Mouse (Mus musculus) forebrain, embryonic 11.5 days (tissue): ENCODE data around the gene Sfr1. TPM values are rescaled to one million over a fixed set of nuclear protein-coding genes. Genes with fewer than 3 reads are reported as not detected.

Source experiments
- ATAC-seq: fragments of 200-750 bp; cut with Nextera tagmentation; replicated peaks from 2 replicates; pipeline ENCODE4 v1.8.0; 2017; ENCODE audit warnings: moderate TSS enrichment; ENCODE audit not compliant: low FRiP score
- DNase-seq: peaks from one replicate; pipeline ENCODE4 v3.0.0-alpha.2; 2017; ENCODE audit warnings: low spot score
- H3K27ac ChIP-seq: fragments of 300-500 bp; sonication (generic); 2 replicates; pipeline ENCODE4 v1.5.1; 2014; ENCODE audit warnings: low read depth, low read length
- H3K27me3 ChIP-seq: fragments of 300-500 bp; sonication (generic); 2 replicates; pipeline ENCODE4 v1.6.1; 2014; ENCODE audit warnings: mild to moderate bottlenecking, low read length, mixed read lengths; ENCODE audit not compliant: control insufficient read depth, insufficient read depth
- H3K36me3 ChIP-seq: fragments of 300-500 bp; sonication (generic); 2 replicates; pipeline ENCODE4 v1.6.1; 2014; ENCODE audit warnings: mild to moderate bottlenecking, low read length, moderate library complexity, mixed read lengths; ENCODE audit not compliant: control insufficient read depth, insufficient read depth
- H3K4me1 ChIP-seq: fragments of 300-500 bp; sonication (generic); replicated peaks from 2 replicates; pipeline ENCODE4 v1.6.1; 2014; ENCODE audit warnings: low read length, mixed read lengths; ENCODE audit not compliant: control insufficient read depth, insufficient read depth
- H3K4me2 ChIP-seq: fragments of 300-500 bp; sonication (generic); 2 replicates; pipeline ENCODE4 v1.6.1; 2014; ENCODE audit warnings: low read depth, mild to moderate bottlenecking, low read length, moderate library complexity, mixed read lengths; ENCODE audit not compliant: severe bottlenecking
- H3K4me3 ChIP-seq: fragments of 300-500 bp; sonication (generic); 2 replicates; pipeline ENCODE4 v1.5.1; 2014; ENCODE audit warnings: low read depth, low read length
- H3K9ac ChIP-seq: fragments of 300-500 bp; sonication (generic); 2 replicates; pipeline ENCODE4 v1.6.1; 2014; ENCODE audit warnings: low read length
- H3K9me3 ChIP-seq: fragments of 300-500 bp; sonication (generic); 2 replicates; pipeline ENCODE4 v1.6.1; 2016; ENCODE audit warnings: low read length, mixed read lengths; ENCODE audit not compliant: control insufficient read depth
- WGBS: fragments of 180-500 bp; shearing (Covaris S2); extraction: QIAGEN DNeasy Blood & Tissue Kit; methylation state at CpG from one replicate; pipeline ENCODE4 v1.1.7; 2014; 5-methylcytosine and 5-hydroxymethylcytosine counted together
- polyA plus RNA-seq: library from polyadenylated mRNA; unstranded; fragments of >200 nt; fragmentation: Nextera tagmentation; extraction: Ambion mirVana; gene quantifications from 2 replicates; pipeline ENCODE4 v1.2.1, GENCODE M21; 2014

Gene Sfr1
- polyA plus RNA-seq, 1 experiment from 2014 or later: 346 TPM

GRCm38 (mm10) chr19:47725643-47726140, 5.8 kb upstream of the Sfr1 start:
- Histone ChIP-seq H3K9me3 (no peaks in the 10 kb centered on the region), H3K4me3 (no peak overlapping the region), H3K36me3 (no peaks in the 10 kb centered on the region), H3K4me1 (0 out of 2 replicates have a peak, but pooled peaks cover 7% of the 10 kb centered on the region), H3K9ac (no peak overlapping the region), H3K27me3 (no peaks in the 10 kb centered on the region), H3K27ac (no peak overlapping the region), H3K4me2 (no peak overlapping the region)
- 68% methylated on average over 7 of the region's 7 CpGs for WGBS
- DNase-seq (no peak), ATAC-seq (no peak)

- ATAC-seq (peak; percentile 84), DNase-seq (peak; percentile 91)
- Histone ChIP-seq H3K9ac (peak overlapping the region; percentile 68), H3K27ac (peak overlapping the region; percentile 93), H3K4me1 (0 out of 2 replicates have a peak, but pooled peaks cover 7% of the 10 kb centered on the region), H3K4me2 (peak overlapping the region; percentile 73), H3K4me3 (peak overlapping the region; percentile 74), H3K36me3 (peaks cover 6% of the 10 kb centered on the region; the same call in 1 of the 2 replicates), H3K27me3 (no peaks in the 10 kb centered on the region), H3K9me3 (no peaks in the 10 kb centered on the region)
- 0% methylated on average over 12 of the region's 12 CpGs for WGBS
These were observed 801 bp upstream of the Sfr1 start for GRCm38 (mm10) chr19:47730691-47731070.

DNA sequence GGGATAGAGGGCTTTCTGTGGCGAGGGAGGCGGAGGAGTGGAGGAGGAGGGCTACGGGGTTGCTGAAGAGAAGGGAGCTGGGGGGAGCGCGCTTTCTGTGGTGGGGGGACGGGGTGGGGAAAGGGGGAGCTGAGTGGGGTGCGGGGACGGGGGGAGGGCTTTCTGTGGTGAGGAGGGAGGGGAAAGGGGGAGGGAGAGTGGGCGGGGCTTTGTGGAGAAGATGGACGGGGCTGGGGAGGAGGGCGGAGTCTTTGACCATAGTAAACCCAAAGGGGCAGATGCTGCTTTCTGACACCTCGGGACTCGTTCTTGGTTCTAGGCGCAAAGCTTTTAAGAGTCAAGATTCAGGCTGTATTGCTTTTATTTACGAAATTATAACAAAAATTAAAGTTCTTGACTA, 449 bp downstream of the Sfr1 start:
- no peaks in the 10 kb centered on the region for H3K27me3 ChIP-seq
- peaks cover 7% of the 10 kb centered on the region; the same call in 1 of the 2 replicates for H3K36me3 ChIP-seq
- H3K27ac ChIP-seq: peak overlapping the region; percentile 90
- DNase-seq (peak; percentile 88), ATAC-seq (0 out of 2 replicates have a peak, but pooled peaks have one; percentile 21)
- H3K9ac ChIP-seq: peak overlapping the region; percentile 69
- 2% methylated on average over 15 of the region's 15 CpGs for WGBS
- peak overlapping the region; percentile 53 for H3K4me2 ChIP-seq
- H3K4me1 ChIP-seq: 0 out of 2 replicates have a peak, but pooled peaks cover 7% of the 10 kb centered on the region
- H3K9me3 ChIP-seq: no peaks in the 10 kb centered on the region
- H3K4me3 ChIP-seq: peak overlapping the region; percentile 74

DNA sequence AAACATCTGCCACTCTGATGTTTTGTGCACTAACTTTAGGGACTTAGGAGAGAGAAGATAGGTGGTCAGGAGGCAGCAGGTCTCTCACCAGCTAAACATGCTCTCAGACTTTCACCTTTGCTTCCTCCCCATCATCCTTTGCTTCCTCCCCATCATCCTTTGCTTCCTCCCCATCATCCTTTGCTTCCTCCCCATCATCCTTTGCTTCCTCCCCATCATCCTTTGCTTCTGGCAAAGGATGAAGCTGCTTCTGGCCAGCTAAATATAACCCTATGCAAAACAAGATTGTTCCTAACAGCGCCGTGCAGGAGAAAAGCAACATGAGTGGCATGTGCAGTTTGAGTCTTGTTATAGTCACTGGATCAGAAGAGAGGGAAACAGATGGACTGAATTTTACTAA, 15.6 kb downstream of the Sfr1 start:
- ATAC-seq (no peak), DNase-seq (no peak)
- Histone ChIP-seq H3K4me1 (0 out of 2 replicates have a peak, but pooled peaks cover 3% of the 10 kb centered on the region), H3K4me2 (no peak overlapping the region), H3K27me3 (no peaks in the 10 kb centered on the region), H3K36me3 (no peaks in the 10 kb centered on the region), H3K4me3 (no peak overlapping the region), H3K9me3 (no peaks in the 10 kb centered on the region), H3K9ac (no peak overlapping the region), H3K27ac (no peak overlapping the region)
- 95% methylated on average over 2 of the region's 2 CpGs for WGBS

GRCm38 (mm10) chr19:47748950-47749349, 17.5 kb downstream of the Sfr1 start:
- no peak for DNase-seq
- H3K4me1 ChIP-seq: 0 out of 2 replicates have a peak, but pooled peaks cover 3% of the 10 kb centered on the region
- H3K4me3 ChIP-seq: no peak overlapping the region
- H3K9me3 ChIP-seq: no peaks in the 10 kb centered on the region
- H3K36me3 ChIP-seq: no peaks in the 10 kb centered on the region
- no peaks in the 10 kb centered on the region for H3K27me3 ChIP-seq
- ATAC-seq: no peak
- H3K27ac ChIP-seq: no peak overlapping the region
- H3K9ac ChIP-seq: no peak overlapping the region
- WGBS: 77% methylated on average over 2 of the region's 2 CpGs
- H3K4me2 ChIP-seq: no peak overlapping the region

- Histone ChIP-seq H3K9ac (no peak overlapping the region), H3K36me3 (no peaks in the 10 kb centered on the region), H3K27me3 (no peaks in the 10 kb centered on the region), H3K4me1 (0 out of 2 replicates have a peak, but pooled peaks cover 3% of the 10 kb centered on the region), H3K27ac (no peak overlapping the region), H3K9me3 (no peaks in the 10 kb centered on the region), H3K4me3 (no peak overlapping the region), H3K4me2 (no peak overlapping the region)
- WGBS: 37% methylated on average over 5 of the region's 5 CpGs
- ATAC-seq (no peak), DNase-seq (no peak)
These were observed 18.9 kb downstream of the Sfr1 start for GRCm38 (mm10) chr19:47750391-47750790.

GRCm38 (mm10) chr19:47752456-47752855, 21.0 kb downstream of the Sfr1 start:
- Histone ChIP-seq H3K9ac (no peak overlapping the region), H3K27me3 (no peaks in the 10 kb centered on the region), H3K36me3 (no peaks in the 10 kb centered on the region), H3K4me3 (no peak overlapping the region), H3K9me3 (no peaks in the 10 kb centered on the region), H3K27ac (no peak overlapping the region), H3K4me1 (0 out of 2 replicates have a peak, but pooled peaks cover 3% of the 10 kb centered on the region), H3K4me2 (no peak overlapping the region)
- ATAC-seq (no peak), DNase-seq (no peak)
- 94% methylated on average over 9 of the region's 9 CpGs for WGBS

- H3K36me3 ChIP-seq: no peaks in the 10 kb centered on the region
- no peak for ATAC-seq
- H3K4me1 ChIP-seq: 0 out of 2 replicates have a peak, but pooled peaks cover 3% of the 10 kb centered on the region
- H3K9ac ChIP-seq: no peak overlapping the region
- no peak for DNase-seq
- H3K4me3 ChIP-seq: no peak overlapping the region
- H3K27me3 ChIP-seq: no peaks in the 10 kb centered on the region
- no peak overlapping the region for H3K4me2 ChIP-seq
- no peaks in the 10 kb centered on the region for H3K9me3 ChIP-seq
- 94% methylated on average over 4 of the region's 4 CpGs for WGBS
- H3K27ac ChIP-seq: no peak overlapping the region
These were observed 22.4 kb downstream of the Sfr1 start for GRCm38 (mm10) chr19:47753921-47754320.

DNA sequence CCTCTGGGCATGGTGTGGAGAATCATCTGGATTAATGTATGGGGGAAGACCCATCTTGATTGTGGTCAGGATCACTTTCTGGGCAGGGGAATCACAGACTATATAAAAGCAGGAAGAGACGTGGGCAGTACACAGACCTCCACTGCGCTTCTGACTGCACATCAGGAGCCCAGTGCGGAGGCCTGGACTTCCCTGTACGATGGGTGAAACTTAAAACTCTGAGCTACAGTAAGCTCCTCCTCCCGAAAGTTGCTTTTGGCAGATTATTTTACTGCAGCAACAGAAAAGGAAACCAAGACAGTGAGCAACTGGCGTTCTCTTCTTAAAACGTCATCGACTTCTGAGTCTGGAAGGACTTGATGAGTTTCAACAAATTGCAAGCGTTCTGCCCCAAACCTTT, 23.4 kb downstream of the Sfr1 start:
- no peak for ATAC-seq
- H3K9me3 ChIP-seq: no peaks in the 10 kb centered on the region
- no peaks in the 10 kb centered on the region for H3K36me3 ChIP-seq
- no peaks in the 10 kb centered on the region for H3K27me3 ChIP-seq
- H3K27ac ChIP-seq: no peak overlapping the region
- DNase-seq: no peak
- no peak overlapping the region for H3K4me3 ChIP-seq
- H3K4me2 ChIP-seq: no peak overlapping the region
- no peak overlapping the region for H3K9ac ChIP-seq
- H3K4me1 ChIP-seq: 0 out of 2 replicates have a peak, but pooled peaks cover 3% of the 10 kb centered on the region
- WGBS: 95% methylated on average over 9 of the region's 9 CpGs
